Mouse (Mus musculus): ENCODE data around the gene BC107364. TPM values are rescaled to one million over a fixed set of nuclear protein-coding genes. Genes with fewer than 3 reads are reported as not detected.
A peak's percentile ranks its signal among the peaks of the same experiment; 100 is the strongest.
"Not testable (repeated sequence)": the region's sequence is repeated elsewhere in the genome, so short reads cannot be mapped to it uniquely, and the experiment has no call there.

Gene BC107364
- polyA plus RNA-seq, 1 experiment = not detected

DNA sequence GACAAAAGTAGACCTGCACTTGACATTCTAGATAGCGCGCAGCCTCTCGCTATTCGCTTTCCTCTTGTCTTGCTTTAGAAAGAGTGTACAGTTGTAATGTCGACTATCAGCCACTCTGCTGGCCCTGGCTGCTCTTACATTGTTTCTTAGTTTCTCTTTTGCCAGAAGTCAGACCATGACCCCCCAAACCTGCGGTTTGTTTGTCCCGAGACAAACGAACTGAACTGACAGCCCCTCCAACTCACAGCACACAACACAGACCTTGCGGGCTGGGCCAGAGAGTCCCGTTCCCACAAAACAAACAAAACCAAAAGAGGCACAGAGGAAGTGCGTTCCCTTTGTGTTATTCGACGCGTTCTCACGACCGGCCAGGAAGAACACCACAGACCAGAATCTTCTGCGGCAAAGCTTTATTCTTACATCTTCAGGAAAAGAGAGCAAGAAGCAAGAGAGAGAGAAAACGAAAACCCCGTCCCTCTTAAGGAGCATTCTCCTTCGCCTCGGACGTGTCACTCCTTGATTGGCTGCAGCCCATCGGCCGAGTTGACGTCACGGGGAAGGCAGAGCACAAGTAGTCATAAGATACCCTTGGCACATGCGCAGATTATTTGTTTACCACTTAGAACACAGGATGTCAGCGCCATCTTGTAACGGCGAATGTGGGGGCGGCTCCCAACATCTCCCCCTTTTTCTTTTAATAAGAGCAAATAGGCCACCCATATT is 37.0 kb upstream of the BC107364 start:
- Histone ChIP-seq H3K4me3 (ENCODE audit: insufficient read depth, low read depth, low read length) (peak overlapping the region; percentile 56), H3K27ac (replicated peaks; ENCODE audit: low read depth, low read length) (peak overlapping the region; percentile 93)
- H3K4me1 ChIP-seq (ENCODE audit: control insufficient read depth, insufficient read depth, insufficient read length, low read length) = not testable (repeated sequence)

DNA sequence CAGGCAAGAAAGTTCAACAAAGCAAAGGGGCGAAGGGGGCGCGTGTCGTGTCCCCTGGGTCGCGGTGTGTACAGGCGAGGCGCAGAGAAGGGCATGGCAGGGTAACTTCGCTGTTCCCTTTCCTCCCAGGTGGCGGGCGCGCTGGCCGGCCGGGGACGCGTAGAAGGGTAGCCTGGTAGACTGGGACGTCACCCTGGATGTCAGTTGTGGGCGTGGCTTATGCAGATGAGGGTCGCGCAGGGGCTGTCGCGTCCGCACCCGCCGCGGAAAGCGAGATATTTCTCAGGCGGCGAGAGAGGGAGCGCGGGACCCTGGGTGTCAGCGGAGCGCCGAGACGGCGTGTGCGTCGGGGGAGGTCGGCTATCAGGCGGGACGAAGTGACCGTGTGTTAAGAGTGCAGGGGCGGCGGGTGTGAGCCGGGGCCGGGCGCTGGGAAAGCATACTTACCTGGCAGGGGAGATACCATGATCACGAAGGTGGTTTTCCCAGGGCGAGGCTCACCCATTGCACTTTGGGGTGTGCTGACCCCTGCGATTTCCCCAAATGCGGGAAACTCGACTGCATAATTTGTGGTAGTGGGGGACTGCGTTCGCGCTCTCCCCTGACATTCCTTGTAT is 36.3 kb upstream of the BC107364 start:
- H3K4me1 ChIP-seq (ENCODE audit: control insufficient read depth, insufficient read depth, insufficient read length, low read length) = not testable (repeated sequence)
- Histone ChIP-seq H3K4me3 (ENCODE audit: insufficient read depth, low read depth, low read length) (peak overlapping the region; percentile 65), H3K27ac (replicated peaks; ENCODE audit: low read depth, low read length) (peak overlapping the region; percentile 89)

DNA sequence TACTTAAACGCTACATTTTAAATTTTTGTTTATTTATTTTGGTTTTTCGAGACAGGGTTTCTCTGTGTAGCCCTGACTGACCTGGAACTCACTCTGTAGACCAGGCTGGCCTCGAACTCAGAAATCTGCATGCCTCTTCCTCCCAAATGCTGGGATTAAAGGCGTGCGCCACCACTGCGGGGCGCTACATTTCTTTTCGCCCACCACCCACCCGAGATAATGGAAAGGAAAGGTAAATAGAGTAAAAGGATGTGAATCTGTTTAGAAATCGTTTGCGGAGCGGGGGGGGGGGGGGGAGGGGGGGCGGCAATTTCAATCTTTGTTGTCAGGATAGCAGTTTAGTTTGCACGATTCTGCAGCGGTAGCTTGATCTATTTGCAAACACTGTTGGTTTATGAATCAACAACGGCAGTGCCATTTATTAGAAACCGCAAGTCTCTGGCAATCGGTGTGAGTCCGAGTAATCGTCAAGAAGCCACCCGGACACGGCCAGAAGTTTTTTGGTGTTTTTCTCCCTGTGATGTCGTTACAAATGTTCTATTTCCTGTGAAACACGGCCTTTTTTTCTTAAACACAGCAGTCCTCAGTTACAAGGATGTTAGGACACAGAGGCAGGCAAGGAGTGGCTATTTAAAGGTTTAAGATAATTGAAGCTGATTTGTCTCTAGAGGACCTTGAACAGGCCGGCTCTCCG is 35.6 kb upstream of the BC107364 start:
- Histone ChIP-seq H3K27ac (replicated peaks; ENCODE audit: low read depth, low read length) (peak overlapping the region; percentile 89), H3K4me1 (ENCODE audit: control insufficient read depth, insufficient read depth, insufficient read length, low read length) (no peaks in the 10 kb centered on the region)

GRCm38 (mm10) chr3:96486828-96487559 is 34.9 kb upstream of the BC107364 start:
- H3K4me1 ChIP-seq (ENCODE audit: control insufficient read depth, insufficient read depth, insufficient read length, low read length); H3K27ac ChIP-seq (replicated peaks; ENCODE audit: low read depth, low read length): not testable (repeated sequence)
- peak overlapping the region; percentile 65 for H3K4me3 ChIP-seq (ENCODE audit: insufficient read depth, low read depth, low read length)

More for the DNA sequence above, 35.6 kb upstream of the BC107364 start:
- H3K4me3 ChIP-seq (ENCODE audit: insufficient read depth, low read depth, low read length) = peak overlapping the region; percentile 65

GRCm38 (mm10) chr3:96486064-96486827 is 34.1 kb upstream of the BC107364 start:
- not testable (repeated sequence) for H3K27ac ChIP-seq (replicated peaks; ENCODE audit: low read depth, low read length); H3K4me1 ChIP-seq (ENCODE audit: control insufficient read depth, insufficient read depth, insufficient read length, low read length)
- 0 out of 2 replicates have a peak overlapping the region, but pooled peaks have one; percentile 10 for H3K4me3 ChIP-seq (ENCODE audit: insufficient read depth, low read depth, low read length)

- no peaks in the 10 kb centered on the region for H3K4me1 ChIP-seq (ENCODE audit: control insufficient read depth, insufficient read depth, insufficient read length, low read length)
- no peak overlapping the region for H3K4me3 ChIP-seq (ENCODE audit: insufficient read depth, low read depth, low read length)
- no peak overlapping the region for H3K27ac ChIP-seq (replicated peaks; ENCODE audit: low read depth, low read length)
Observed at GRCm38 (mm10) chr3:96485361-96485760, 33.3 kb upstream of the BC107364 start.

- H3K4me1 ChIP-seq (ENCODE audit: control insufficient read depth, insufficient read depth, insufficient read length, low read length) = no peaks in the 10 kb centered on the region
- H3K4me3 ChIP-seq (ENCODE audit: insufficient read depth, low read depth, low read length) = no peak overlapping the region
- H3K27ac ChIP-seq (replicated peaks; ENCODE audit: low read depth, low read length) = no peak overlapping the region
Observed at GRCm38 (mm10) chr3:96484921-96485320, 32.8 kb upstream of the BC107364 start.

GRCm38 (mm10) chr3:96483946-96484345 is 31.8 kb upstream of the BC107364 start:
- Histone ChIP-seq H3K4me3 (ENCODE audit: insufficient read depth, low read depth, low read length) (no peak overlapping the region), H3K27ac (replicated peaks; ENCODE audit: low read depth, low read length) (no peak overlapping the region)

GRCm38 (mm10) chr3:96483044-96483443 is 30.9 kb upstream of the BC107364 start:
- H3K4me3 ChIP-seq (ENCODE audit: insufficient read depth, low read depth, low read length); H3K27ac ChIP-seq (replicated peaks; ENCODE audit: low read depth, low read length); H3K4me1 ChIP-seq (ENCODE audit: control insufficient read depth, insufficient read depth, insufficient read length, low read length): not testable (repeated sequence)

More at GRCm38 (mm10) chr3:96483946-96484345, 31.8 kb upstream of the BC107364 start:
- no peaks in the 10 kb centered on the region for H3K4me1 ChIP-seq (ENCODE audit: control insufficient read depth, insufficient read depth, insufficient read length, low read length)

DNA sequence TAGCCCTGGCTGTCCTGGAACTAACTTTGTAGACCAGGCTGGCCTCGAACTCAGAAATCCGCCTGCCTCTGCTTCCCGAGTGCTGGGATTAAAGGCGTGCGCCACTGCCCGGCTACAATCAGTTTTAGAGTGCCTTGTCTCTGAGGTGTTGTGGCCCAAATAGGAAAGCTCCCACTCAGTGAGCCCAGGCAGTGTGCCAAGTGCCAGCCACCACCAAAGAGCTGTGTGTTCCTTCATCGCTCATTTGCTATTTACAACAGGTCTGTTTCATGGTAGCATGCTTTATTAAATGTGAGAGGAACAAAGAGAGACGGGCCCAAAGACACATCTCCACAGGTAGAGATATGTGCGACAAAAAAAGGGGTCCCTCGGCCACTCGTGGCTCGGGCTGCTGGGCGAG is 30.3 kb upstream of the BC107364 start:
- Histone ChIP-seq H3K27ac (replicated peaks; ENCODE audit: low read depth, low read length) (no peak overlapping the region), H3K4me3 (ENCODE audit: insufficient read depth, low read depth, low read length) (no peak overlapping the region), H3K4me1 (ENCODE audit: control insufficient read depth, insufficient read depth, insufficient read length, low read length) (no peaks in the 10 kb centered on the region)

- H3K4me3 ChIP-seq (ENCODE audit: insufficient read depth, low read depth, low read length) = no peak overlapping the region
- H3K4me1 ChIP-seq (ENCODE audit: control insufficient read depth, insufficient read depth, insufficient read length, low read length) = no peaks in the 10 kb centered on the region
- no peak overlapping the region for H3K27ac ChIP-seq (replicated peaks; ENCODE audit: low read depth, low read length)
Observed at GRCm38 (mm10) chr3:96481856-96482255, 29.8 kb upstream of the BC107364 start.

DNA sequence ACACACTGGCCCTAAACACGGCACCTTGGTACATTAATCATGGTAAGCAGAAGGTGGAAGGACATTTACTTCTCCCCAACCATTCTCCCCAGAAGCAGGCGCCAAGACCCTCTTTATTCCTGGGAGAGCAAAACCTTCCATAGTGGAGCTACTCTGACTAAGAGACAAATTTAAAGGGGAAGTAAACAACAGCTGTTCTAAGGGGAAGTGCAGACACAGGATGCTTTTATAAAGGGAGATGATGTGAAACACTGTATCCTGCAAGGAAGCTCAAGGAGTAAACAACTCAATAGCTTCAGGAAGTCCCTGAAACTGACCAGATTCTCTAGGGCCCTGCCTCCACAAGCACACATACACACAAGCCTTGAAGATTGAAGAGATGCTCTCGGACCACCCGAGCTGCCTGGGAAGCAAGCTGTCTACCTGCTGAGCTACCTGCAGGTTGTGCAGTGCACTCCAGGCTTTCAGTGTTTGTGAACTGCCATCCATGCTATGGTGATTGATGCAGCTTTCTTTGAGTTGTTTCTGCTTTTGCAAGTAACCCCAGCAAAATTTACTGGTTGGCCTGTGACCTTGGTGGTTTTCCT is 28.7 kb upstream of the BC107364 start:
- H3K27ac ChIP-seq (replicated peaks; ENCODE audit: low read depth, low read length) = no peak overlapping the region
- H3K4me3 ChIP-seq (ENCODE audit: insufficient read depth, low read depth, low read length) = no peak overlapping the region
- no peaks in the 10 kb centered on the region for H3K4me1 ChIP-seq (ENCODE audit: control insufficient read depth, insufficient read depth, insufficient read length, low read length)

DNA sequence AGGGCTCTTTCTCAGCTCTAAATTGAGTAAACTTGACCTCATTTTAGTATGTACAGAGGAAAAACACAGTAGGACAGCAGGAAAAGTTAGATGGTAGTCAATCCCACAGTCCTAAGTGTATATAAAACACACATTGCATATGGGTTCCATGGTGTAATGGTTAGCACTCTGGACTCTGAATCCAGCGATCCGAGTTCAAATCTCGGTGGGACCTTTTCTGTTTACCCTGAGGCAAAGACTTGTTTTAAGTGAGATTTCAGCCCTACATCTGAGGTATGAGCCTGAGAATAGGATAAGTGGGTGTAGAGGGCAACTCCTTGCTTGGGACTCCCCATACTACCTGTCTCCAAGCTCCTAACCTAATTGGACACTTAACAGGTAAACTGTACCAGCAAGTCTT is 27.1 kb upstream of the BC107364 start:
- Histone ChIP-seq H3K27ac (replicated peaks; ENCODE audit: low read depth, low read length) (no peak overlapping the region), H3K4me1 (ENCODE audit: control insufficient read depth, insufficient read depth, insufficient read length, low read length) (no peaks in the 10 kb centered on the region; the same call in 1 of the 2 replicates), H3K4me3 (ENCODE audit: insufficient read depth, low read depth, low read length) (no peak overlapping the region)

- no peak overlapping the region for H3K27ac ChIP-seq (replicated peaks; ENCODE audit: low read depth, low read length)
- no peak overlapping the region for H3K4me3 ChIP-seq (ENCODE audit: insufficient read depth, low read depth, low read length)
- no peaks in the 10 kb centered on the region; the same call in 1 of the 2 replicates for H3K4me1 ChIP-seq (ENCODE audit: control insufficient read depth, insufficient read depth, insufficient read length, low read length)
Observed at GRCm38 (mm10) chr3:96477558-96477957, 25.5 kb upstream of the BC107364 start.
